Mouse (Mus musculus) intestine, postnatal 0 days (tissue): ENCODE results near the gene Creg1. TPM values are rescaled to one million over a fixed set of nuclear protein-coding genes. Genes with fewer than 3 reads are reported as not detected.

Experiments
- ATAC-seq: fragments of 200-750 bp; cut with Nextera tagmentation; 2 replicates; pipeline ENCODE4 v1.8.0; 2017; ENCODE audit warnings: mild to moderate bottlenecking, moderate TSS enrichment, moderate library complexity
- H3K27ac ChIP-seq: fragments of 300-500 bp; sonication (generic); 2 replicates; pipeline ENCODE4 v1.5.1; 2014; ENCODE audit warnings: mild to moderate bottlenecking, low read depth, low read length, moderate library complexity
- H3K27me3 ChIP-seq: fragments of 300-500 bp; sonication (generic); replicated peaks from 2 replicates; pipeline ENCODE4 v1.6.1; 2014; ENCODE audit warnings: low read length, mixed read lengths; ENCODE audit not compliant: control insufficient read depth, insufficient read depth
- H3K36me3 ChIP-seq: fragments of 300-500 bp; sonication (generic); 2 replicates; pipeline ENCODE4 v1.6.1; 2014; ENCODE audit warnings: mild to moderate bottlenecking, moderate library complexity; ENCODE audit not compliant: control insufficient read depth, insufficient read depth
- H3K4me1 ChIP-seq: fragments of 300-500 bp; sonication (generic); replicated peaks from 2 replicates; pipeline ENCODE4 v1.6.1; 2014; ENCODE audit warnings: antibody characterized with exemption, low read length, mixed read lengths; ENCODE audit not compliant: control insufficient read depth, insufficient read depth
- H3K4me2 ChIP-seq: fragments of 300-500 bp; sonication (generic); replicated peaks from 2 replicates; pipeline ENCODE4 v1.6.1; 2014; ENCODE audit warnings: low read depth, mild to moderate bottlenecking, moderate library complexity
- H3K4me3 ChIP-seq: fragments of 300-500 bp; sonication (generic); 2 replicates; pipeline ENCODE4 v1.5.1; 2014; ENCODE audit warnings: low read depth, low read length
- H3K9ac ChIP-seq: fragments of 300-500 bp; sonication (generic); 2 replicates; pipeline ENCODE4 v1.6.1; 2014; ENCODE audit warnings: mild to moderate bottlenecking, low read depth, low read length
- H3K9me3 ChIP-seq: fragments of 300-500 bp; sonication (generic); 2 replicates; pipeline ENCODE4 v1.6.1; 2016; ENCODE audit warnings: mixed run types; ENCODE audit not compliant: control insufficient read depth
- CTCF ChIP-seq: sonication (generic); IDR thresholded peaks from 2 replicates; pipeline ENCODE4 v1.5.1; 2016; ENCODE audit warnings: low read depth, mild to moderate bottlenecking, control low read depth, antibody characterized with exemption, moderate library complexity
- WGBS: fragments of 180-500 bp; shearing (Covaris S2); extraction: QIAGEN DNeasy Blood & Tissue Kit; methylation state at CpG from one replicate; pipeline ENCODE4 v1.1.7; 2014; 5-methylcytosine and 5-hydroxymethylcytosine counted together
- polyA plus RNA-seq: library from polyadenylated mRNA; unstranded; fragments of >200 nt; fragmentation: Nextera tagmentation; extraction: Ambion mirVana; gene quantifications from 2 replicates; pipeline ENCODE4 v1.2.1, GENCODE M21; 2015

Creg1 gene
- polyA plus RNA-seq, 1 experiment from 2014 or later: 195 TPM

- H3K27ac ChIP-seq: no peak overlapping the region
- H3K27me3 ChIP-seq: no peaks in the 10 kb centered on the region
- ATAC-seq: no peak
- no peak overlapping the region for H3K4me3 ChIP-seq
- TF ChIP-seq CTCF: no peak
- 91% methylated on average over 2 of the region's 2 CpGs for WGBS
- H3K9me3 ChIP-seq: no peaks in the 10 kb centered on the region
- no peak overlapping the region for H3K4me2 ChIP-seq
- no peak overlapping the region for H3K9ac ChIP-seq
- no peaks in the 10 kb centered on the region for H3K4me1 ChIP-seq
- H3K36me3 ChIP-seq: no peaks in the 10 kb centered on the region
These were observed 28.7 kb upstream of the Creg1 start for GRCm38 (mm10) chr1:165734840-165735239.

DNA sequence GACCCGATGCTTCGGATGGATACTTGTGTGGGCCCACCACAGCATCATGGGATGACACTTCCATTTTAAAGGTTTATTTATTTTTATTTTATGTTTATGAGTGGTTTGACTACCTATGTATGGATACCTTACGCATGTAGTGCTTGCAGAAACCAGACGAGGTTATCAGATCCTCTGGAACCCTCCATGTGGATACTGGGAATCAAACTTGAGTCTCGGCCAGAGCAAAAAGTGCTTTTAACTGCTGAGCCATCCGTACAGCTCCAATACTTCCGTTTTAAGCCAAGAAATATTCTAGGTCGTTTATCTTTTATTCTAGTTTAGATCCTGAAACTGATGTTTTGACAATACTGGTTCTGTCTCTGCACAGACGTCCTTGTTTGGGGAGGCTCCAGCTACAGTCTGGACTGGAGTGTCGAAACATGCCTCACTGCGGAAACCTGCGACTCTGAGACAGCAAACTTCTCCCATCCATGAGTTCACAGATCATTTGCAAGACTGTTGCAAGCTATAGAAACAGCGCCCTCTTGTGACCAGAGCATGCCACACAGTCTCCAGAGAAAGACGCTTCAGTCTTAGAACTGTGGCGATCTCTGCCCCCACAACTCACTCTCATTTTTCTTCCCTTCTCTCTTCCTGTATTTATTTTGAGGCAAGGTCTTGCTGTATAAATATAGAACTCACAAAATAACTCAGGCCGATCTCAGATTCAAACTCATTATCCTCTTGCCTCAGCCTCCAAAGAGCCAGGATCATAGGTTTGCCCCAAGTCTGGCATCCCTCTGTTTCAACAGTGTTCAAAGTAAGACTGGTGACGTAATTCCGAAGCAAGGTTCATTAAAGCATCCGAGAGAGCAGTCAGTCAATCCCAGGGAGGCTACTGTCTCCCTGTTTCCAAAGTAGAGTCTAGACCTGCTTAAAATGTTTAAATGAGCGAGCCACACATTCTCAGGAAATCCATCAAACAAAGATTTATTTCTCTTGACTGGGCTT is 27.4 kb upstream of the Creg1 start:
- peak; percentile 77 for ATAC-seq
- TF ChIP-seq CTCF: peak; percentile 97
- Histone ChIP-seq H3K9ac (no peak overlapping the region), H3K27ac (no peak overlapping the region), H3K27me3 (no peaks in the 10 kb centered on the region), H3K4me2 (0 out of 2 replicates have a peak overlapping the region, but pooled peaks have one; percentile 33), H3K36me3 (no peaks in the 10 kb centered on the region), H3K4me3 (no peak overlapping the region), H3K9me3 (no peaks in the 10 kb centered on the region), H3K4me1 (no peaks in the 10 kb centered on the region)
- WGBS: 27% methylated on average over 20 of the region's 20 CpGs

DNA sequence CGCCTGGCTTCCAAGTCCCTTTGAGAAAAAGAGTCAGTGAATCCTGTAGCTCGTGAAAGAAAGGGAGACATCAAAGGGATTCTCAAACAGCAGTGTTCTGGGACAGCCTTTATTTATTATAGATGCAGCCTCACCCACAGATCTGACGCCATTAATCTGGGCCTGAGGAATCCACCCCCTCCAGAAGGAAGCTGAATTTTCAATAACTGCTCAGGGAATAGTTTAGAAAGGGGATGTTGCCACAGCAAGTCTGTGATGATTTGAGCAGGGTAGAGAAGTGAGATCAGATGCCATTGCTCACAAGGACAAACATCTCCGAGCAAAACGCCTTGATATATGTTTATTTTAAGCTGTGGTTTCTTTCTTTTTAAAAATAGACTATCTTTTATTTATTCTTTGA is 26.1 kb upstream of the Creg1 start:
- Histone ChIP-seq H3K36me3 (no peaks in the 10 kb centered on the region), H3K27ac (no peak overlapping the region), H3K4me3 (no peak overlapping the region), H3K4me1 (no peaks in the 10 kb centered on the region), H3K9me3 (no peaks in the 10 kb centered on the region), H3K4me2 (no peak overlapping the region), H3K9ac (no peak overlapping the region), H3K27me3 (no peaks in the 10 kb centered on the region)
- 55% methylated on average over 5 of the region's 5 CpGs for WGBS
- TF ChIP-seq CTCF: no peak
- ATAC-seq: no peak

GRCm38 (mm10) chr1:165737867-165738266 is 25.7 kb upstream of the Creg1 start:
- WGBS: 59% methylated on average over 3 of the region's 3 CpGs
- H3K27me3 ChIP-seq: no peaks in the 10 kb centered on the region
- no peaks in the 10 kb centered on the region for H3K36me3 ChIP-seq
- no peak overlapping the region for H3K4me2 ChIP-seq
- H3K27ac ChIP-seq: no peak overlapping the region
- no peak overlapping the region for H3K9ac ChIP-seq
- H3K4me1 ChIP-seq: no peaks in the 10 kb centered on the region
- H3K4me3 ChIP-seq: no peak overlapping the region
- no peak for ATAC-seq
- H3K9me3 ChIP-seq: no peaks in the 10 kb centered on the region
- TF ChIP-seq CTCF: no peak

DNA sequence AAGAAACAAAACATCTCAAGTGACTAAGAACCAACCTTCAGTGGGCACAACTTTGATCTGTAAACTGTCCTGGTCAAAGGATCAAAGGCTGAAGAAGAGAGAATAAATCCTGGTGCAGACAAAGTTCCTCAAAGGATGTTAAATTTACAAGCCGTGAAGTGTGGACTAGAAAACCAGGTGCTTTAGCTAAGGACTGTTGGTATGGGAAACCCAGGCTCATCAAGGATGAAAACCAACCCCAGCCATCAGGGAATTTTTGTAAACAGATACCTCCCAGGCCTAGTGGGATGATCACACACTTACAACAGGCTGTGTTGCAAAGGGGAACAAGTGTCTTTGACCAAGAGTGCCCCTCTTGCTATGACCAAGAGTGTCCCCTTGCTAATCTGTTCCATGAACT is 24.6 kb upstream of the Creg1 start:
- ATAC-seq: no peak
- TF ChIP-seq CTCF: no peak
- H3K27me3 ChIP-seq: no peaks in the 10 kb centered on the region
- H3K27ac ChIP-seq: no peak overlapping the region
- H3K36me3 ChIP-seq: no peaks in the 10 kb centered on the region
- WGBS: 92% methylated on average over 1 of the region's 1 CpGs
- no peak overlapping the region for H3K4me3 ChIP-seq
- no peak overlapping the region for H3K9ac ChIP-seq
- H3K9me3 ChIP-seq: no peaks in the 10 kb centered on the region
- H3K4me2 ChIP-seq: no peak overlapping the region
- H3K4me1 ChIP-seq: no peaks in the 10 kb centered on the region

DNA sequence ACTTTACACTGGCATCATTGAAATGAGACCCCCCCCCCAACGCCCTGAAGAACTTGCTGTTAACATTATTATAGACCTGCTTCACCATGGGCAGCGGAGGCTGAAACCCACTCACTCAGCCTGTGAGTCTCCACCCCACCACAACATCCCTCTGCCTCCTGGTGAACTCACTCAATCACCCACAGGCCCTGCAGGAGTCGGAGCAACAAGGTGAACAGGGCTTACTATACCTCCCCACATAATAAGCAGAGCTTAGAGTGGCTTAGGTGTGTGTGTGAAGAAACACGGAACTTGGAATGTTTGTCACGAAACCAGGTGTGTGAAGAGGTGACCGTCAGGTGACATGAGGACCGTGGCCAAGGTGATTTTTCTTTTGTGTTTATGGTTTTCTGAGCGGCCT is 21.6 kb upstream of the Creg1 start:
- no peak for TF ChIP-seq CTCF
- 87% methylated on average over 8 of the region's 8 CpGs for WGBS
- Histone ChIP-seq H3K4me2 (no peak overlapping the region), H3K9ac (no peak overlapping the region), H3K27ac (no peak overlapping the region), H3K27me3 (no peaks in the 10 kb centered on the region), H3K4me3 (no peak overlapping the region), H3K4me1 (no peaks in the 10 kb centered on the region), H3K36me3 (no peaks in the 10 kb centered on the region), H3K9me3 (no peaks in the 10 kb centered on the region)
- ATAC-seq: no peak
